Mouse (Mus musculus) natural killer cell, adult 2 months (primary cell): ENCODE data around the gene Cep126.

Experiments used
- DNase-seq, 2 experiments: peaks; one replicate each; pipeline ENCODE4 v3.0.0; 2022; ENCODE audit warnings: low spot score in 2 of 2

The Cep126 gene

GRCm38 (mm10) chr9:8134117-8134574 lies at the start of gene Cep126:
Gene Cep126, minus strand, starts transcription at chr9:8134294.
- peak; percentile 36 to 39 for DNase-seq

- no peak for DNase-seq
Measured at GRCm38 (mm10) chr9:8179554-8179953, 45.5 kb upstream of the Cep126 start.

GRCm38 (mm10) chr9:8177099-8177498 lies 43.0 kb upstream of the Cep126 start:
- no peak for DNase-seq

GRCm38 (mm10) chr9:8157011-8157410 lies 22.9 kb upstream of the Cep126 start:
- no peak for DNase-seq

GRCm38 (mm10) chr9:8139501-8139900 lies 5.4 kb upstream of the Cep126 start:
- DNase-seq = no peak

GRCm38 (mm10) chr9:8133586-8134115 lies 443 bp downstream of the Cep126 start:
- DNase-seq = no peak

GRCm38 (mm10) chr9:8123495-8123894 lies 10.6 kb downstream of the Cep126 start:
- no peak for DNase-seq

GRCm38 (mm10) chr9:8114516-8114915 lies 19.6 kb downstream of the Cep126 start:
- DNase-seq = no peak

GRCm38 (mm10) chr9:8103050-8103449 lies 31.0 kb downstream of the Cep126 start:
- DNase-seq = no peak

- DNase-seq = no peak
Measured at GRCm38 (mm10) chr9:8100962-8101361, 33.1 kb downstream of the Cep126 start.

GRCm38 (mm10) chr9:8078882-8079281 lies 55.2 kb downstream of the Cep126 start:
- DNase-seq = no peak

- DNase-seq = no peak
Measured at GRCm38 (mm10) chr9:8074345-8074744, 59.7 kb downstream of the Cep126 start.

- DNase-seq = no peak
Measured at GRCm38 (mm10) chr9:8073203-8073755, 60.8 kb downstream of the Cep126 start.

GRCm38 (mm10) chr9:8059636-8060035 lies 74.5 kb downstream of the Cep126 start:
- DNase-seq = no peak

- no peak for DNase-seq
Measured at GRCm38 (mm10) chr9:8054831-8055230, 79.3 kb downstream of the Cep126 start.

GRCm38 (mm10) chr9:8043044-8043387 lies 91.1 kb downstream of the Cep126 start:
- DNase-seq = no peak

GRCm38 (mm10) chr9:8042338-8043043 lies 91.6 kb downstream of the Cep126 start, which contains the start of gene Cfap300:
Gene Cfap300, minus strand, starts transcription at chr9:8042823.
- peak; percentile 82 to 83 for DNase-seq

GRCm38 (mm10) chr9:8035546-8035945 lies 98.5 kb downstream of the Cep126 start:
- no peak for DNase-seq

GRCm38 (mm10) chr9:8035091-8035490 lies 99.0 kb downstream of the Cep126 start:
- DNase-seq = no peak

GRCm38 (mm10) chr9:8034143-8034542 lies 100.0 kb downstream of the Cep126 start:
- DNase-seq = no peak

GRCm38 (mm10) chr9:8032847-8033246 lies 101.2 kb downstream of the Cep126 start:
- no peak for DNase-seq
